Mouse (Mus musculus) MEL (cell line): Measurements from ENCODE around the gene Nrxn3. TPM values are rescaled to one million over a fixed set of nuclear protein-coding genes. Genes with fewer than 3 reads are reported as not detected.

ENCODE experiments used
- DNase-seq: peaks from one replicate; pipeline ENCODE4 v3.0.0; 2011; ENCODE audit warnings: low read depth, low spot score
- H3K27ac ChIP-seq: 2 replicates; pipeline ENCODE4 v1.5.1; 2012; ENCODE audit warnings: low read depth, mild to moderate bottlenecking, control low read depth, low read length, moderate library complexity; ENCODE audit not compliant: control insufficient read depth
- H3K27me3 ChIP-seq, 2 experiments: fragments of 150-350 bp in 1 of 2; sonication (generic) in 1 of 2; 2 replicates each; pipeline ENCODE4 v1.6.1; 2012; ENCODE audit warnings: low read length in 2 of 2, mild to moderate bottlenecking in 2 of 2, improper control_type of control experiment in 1 of 2, moderate library complexity in 1 of 2; ENCODE audit not compliant: insufficient read depth in 2 of 2, control insufficient read depth in 1 of 2
- H3K36me3 ChIP-seq, 2 experiments: 2 replicates each; pipeline ENCODE4 v1.6.1; 2012 to 2014; ENCODE audit warnings: low read length in 2 of 2, improper control_type of control experiment in 1 of 2, inconsistent platforms in 1 of 2, mild to moderate bottlenecking in 1 of 2; ENCODE audit not compliant: insufficient read depth in 2 of 2, control insufficient read depth in 1 of 2
- H3K4me1 ChIP-seq, 2 experiments: fragments of 150-350 bp in 1 of 2; sonication (generic) in 1 of 2; 2 replicates each; pipeline ENCODE4 v1.6.1; 2012; ENCODE audit warnings: low read length in 2 of 2, improper control_type of control experiment in 1 of 2, mild to moderate bottlenecking in 1 of 2; ENCODE audit not compliant: insufficient read depth in 2 of 2, control insufficient read depth in 1 of 2
- H3K4me3 ChIP-seq, 2 experiments: fragments of 150-350 bp in 1 of 2; sonication (generic) in 1 of 2; 2 replicates each; pipeline ENCODE4 v1.5.1; 2012; ENCODE audit warnings: low read depth in 2 of 2, low read length in 2 of 2, mild to moderate bottlenecking in 2 of 2, moderate library complexity in 2 of 2, control low read depth in 1 of 2, improper control_type of control experiment in 1 of 2; ENCODE audit not compliant: control insufficient read depth in 1 of 2, insufficient read depth in 1 of 2
- H3K79me2 ChIP-seq: 2 replicates; pipeline ENCODE4 v1.6.1; 2012; ENCODE audit warnings: mild to moderate bottlenecking, low read length, moderate library complexity; ENCODE audit not compliant: control insufficient read depth, poor library complexity, insufficient read depth
- H3K9ac ChIP-seq: 2 replicates; pipeline ENCODE4 v1.6.1; 2012; ENCODE audit warnings: low read depth, mild to moderate bottlenecking, control low read depth, low read length, moderate library complexity; ENCODE audit not compliant: control insufficient read depth, poor library complexity, severe bottlenecking
- H3K9me3 ChIP-seq: fragments of 150-350 bp; sonication (generic); replicated peaks from 2 replicates; pipeline ENCODE4 v1.6.1; 2012; ENCODE audit warnings: mild to moderate bottlenecking, low read length, improper control_type of control experiment, moderate library complexity; ENCODE audit not compliant: insufficient read depth
- BHLHE40 ChIP-seq: IDR thresholded peaks from 2 replicates; pipeline ENCODE4 v1.6.1; 2012; ENCODE audit warnings: low read depth, mild to moderate bottlenecking, inconsistent platforms, low read length, improper control_type of control experiment, borderline replicate concordance
- CHD2 ChIP-seq: IDR thresholded peaks from 2 replicates; pipeline ENCODE4 v1.6.1; 2011; ENCODE audit warnings: low read length, improper control_type of control experiment
- CTCF ChIP-seq, 3 experiments: IDR thresholded peaks in 2 of 3; conservative IDR thresholded peaks in 1 of 3; 2 replicates each; pipeline ENCODE4 v1.5.1; 2011 to 2012; ENCODE audit warnings: low read length in 3 of 3, low read depth in 2 of 3, mild to moderate bottlenecking in 2 of 3, improper control_type of control experiment in 1 of 3, inconsistent platforms in 1 of 3, mixed read lengths in 1 of 3, moderate library complexity in 1 of 3; ENCODE audit not compliant: control insufficient read depth in 1 of 3, insufficient read depth in 1 of 3, poor library complexity in 1 of 3, severe bottlenecking in 1 of 3
- E2F4 ChIP-seq: IDR thresholded peaks from 2 replicates; pipeline ENCODE4 v1.6.1; 2011; ENCODE audit warnings: low read depth, low read length, improper control_type of control experiment, borderline replicate concordance
- ELF1 ChIP-seq: IDR thresholded peaks from 2 replicates; pipeline ENCODE4 v1.6.1; 2014; ENCODE audit warnings: low read depth, mild to moderate bottlenecking, inconsistent platforms, low read length, improper control_type of control experiment, moderate library complexity
- EP300 ChIP-seq, 2 experiments: IDR thresholded peaks; 2 replicates each; pipeline ENCODE4 v1.6.1; 2011; ENCODE audit warnings: improper control_type of control experiment in 2 of 2, low read length in 2 of 2, low read depth in 1 of 2, mild to moderate bottlenecking in 1 of 2
- ETS1 ChIP-seq: IDR thresholded peaks from 2 replicates; pipeline ENCODE4 v1.6.1; 2012; ENCODE audit warnings: low read depth, mild to moderate bottlenecking, inconsistent platforms, low read length, improper control_type of control experiment, moderate library complexity
- GABPA ChIP-seq: IDR thresholded peaks from 2 replicates; pipeline ENCODE4 v1.6.1; 2012; ENCODE audit warnings: low read depth, mild to moderate bottlenecking, inconsistent platforms, low read length, improper control_type of control experiment, moderate library complexity
- MAX ChIP-seq: IDR thresholded peaks from 2 replicates; pipeline ENCODE4 v1.6.1; 2011; ENCODE audit warnings: low read length, improper control_type of control experiment
- MEF2A ChIP-seq: IDR thresholded peaks from 2 replicates; pipeline ENCODE4 v1.6.1; 2014; ENCODE audit warnings: low read depth, mild to moderate bottlenecking, inconsistent platforms, low read length, improper control_type of control experiment; ENCODE audit not compliant: poor library complexity, insufficient replicate concordance, severe bottlenecking; ENCODE audit errors: extremely low read depth
- MXI1 ChIP-seq: IDR thresholded peaks from 2 replicates; pipeline ENCODE4 v1.6.1; 2011; ENCODE audit warnings: mild to moderate bottlenecking, low read depth, low read length, improper control_type of control experiment
- NELFE ChIP-seq: IDR thresholded peaks from 2 replicates; pipeline ENCODE4 v1.6.1; 2011; ENCODE audit warnings: low read depth, low read length, improper control_type of control experiment
- NRF1 ChIP-seq: IDR thresholded peaks from 2 replicates; pipeline ENCODE4 v1.6.1; 2014; ENCODE audit warnings: low read depth, mild to moderate bottlenecking, inconsistent platforms, low read length, improper control_type of control experiment, moderate library complexity; ENCODE audit not compliant: poor library complexity, insufficient read depth, severe bottlenecking
- POLR2A ChIP-seq, 2 experiments: IDR thresholded peaks; 2 replicates each; pipeline ENCODE4 v1.6.1; 2011 to 2012; ENCODE audit warnings: low read length in 2 of 2, mild to moderate bottlenecking in 2 of 2, control low read depth in 1 of 2, improper control_type of control experiment in 1 of 2, low read depth in 1 of 2, moderate library complexity in 1 of 2; ENCODE audit not compliant: control insufficient read depth in 1 of 2, insufficient read depth in 1 of 2, poor library complexity in 1 of 2
- POLR2AphosphoS5 ChIP-seq: IDR thresholded peaks from 2 replicates; pipeline ENCODE4 v1.6.1; 2012; ENCODE audit warnings: low read depth, borderline replicate concordance, mild to moderate bottlenecking, inconsistent platforms, low read length, moderate library complexity, mixed read lengths
- RAD21 ChIP-seq: IDR thresholded peaks from 2 replicates; pipeline ENCODE4 v1.6.1; 2011; ENCODE audit warnings: mild to moderate bottlenecking, low read depth, low read length, improper control_type of control experiment
- RCOR1 ChIP-seq: IDR thresholded peaks from 2 replicates; pipeline ENCODE4 v1.6.1; 2012; ENCODE audit warnings: low read depth, mild to moderate bottlenecking, inconsistent platforms, low read length, improper control_type of control experiment
- SIN3A ChIP-seq: IDR thresholded peaks from 2 replicates; pipeline ENCODE4 v1.6.1; 2012; ENCODE audit warnings: low read length, improper control_type of control experiment, inconsistent platforms
- SMC3 ChIP-seq: IDR thresholded peaks from 2 replicates; pipeline ENCODE4 v1.6.1; 2011; ENCODE audit warnings: low read depth, low read length, improper control_type of control experiment
- TCF12 ChIP-seq: IDR thresholded peaks from 2 replicates; pipeline ENCODE4 v1.6.1; 2014; ENCODE audit warnings: low read depth, mild to moderate bottlenecking, inconsistent platforms, low read length, improper control_type of control experiment, moderate library complexity
- UBTF ChIP-seq: IDR thresholded peaks from 2 replicates; pipeline ENCODE4 v1.6.1; 2012; ENCODE audit warnings: low read depth, mild to moderate bottlenecking, inconsistent platforms, low read length, improper control_type of control experiment, moderate library complexity, borderline replicate concordance; ENCODE audit not compliant: insufficient read depth
- USF2 ChIP-seq, 2 experiments: IDR thresholded peaks; 2 replicates each; pipeline ENCODE4 v1.6.1; 2011 to 2012; ENCODE audit warnings: improper control_type of control experiment in 2 of 2, low read length in 2 of 2, borderline replicate concordance in 1 of 2, inconsistent platforms in 1 of 2, low read depth in 1 of 2, mild to moderate bottlenecking in 1 of 2; ENCODE audit not compliant: insufficient read depth in 1 of 2
- ZKSCAN1 ChIP-seq: IDR thresholded peaks from 2 replicates; pipeline ENCODE4 v1.6.1; 2012; ENCODE audit warnings: low read depth, mild to moderate bottlenecking, inconsistent platforms, low read length, improper control_type of control experiment, moderate library complexity
- ZMIZ1 ChIP-seq: IDR thresholded peaks from 2 replicates; pipeline ENCODE4 v1.6.1; 2012; ENCODE audit warnings: low read depth, mild to moderate bottlenecking, inconsistent platforms, low read length, improper control_type of control experiment, moderate library complexity
- ZNF384 ChIP-seq: IDR thresholded peaks from 2 replicates; pipeline ENCODE4 v1.6.1; 2012; ENCODE audit warnings: low read depth, mild to moderate bottlenecking, inconsistent platforms, low read length, improper control_type of control experiment
- polyA plus RNA-seq, 2 experiments: library from polyadenylated mRNA; stranded (reverse) in 1 of 2; unstranded in 1 of 2; fragments of >175 nt in 1 of 2; fragments of >200 nt in 1 of 2; gene quantifications; 2 replicates each; pipeline versions ENCODE4 v1.2.1 to v1.2.4; 2012; ENCODE audit warnings: low replicate concordance in 2 of 2, low read depth in 1 of 2; ENCODE audit not compliant: insufficient read length in 2 of 2, insufficient read depth in 1 of 2, missing spikeins in 1 of 2
- total RNA-seq: library from RNA; depleted of rRNA; stranded (reverse); fragments of 300-350 nt; gene quantifications from 2 replicates; pipeline ENCODE4 v1.2.3, GENCODE M21; 2012

Nrxn3 gene
- total and polyA plus RNA-seq, 3 experiments = not detected

DNA sequence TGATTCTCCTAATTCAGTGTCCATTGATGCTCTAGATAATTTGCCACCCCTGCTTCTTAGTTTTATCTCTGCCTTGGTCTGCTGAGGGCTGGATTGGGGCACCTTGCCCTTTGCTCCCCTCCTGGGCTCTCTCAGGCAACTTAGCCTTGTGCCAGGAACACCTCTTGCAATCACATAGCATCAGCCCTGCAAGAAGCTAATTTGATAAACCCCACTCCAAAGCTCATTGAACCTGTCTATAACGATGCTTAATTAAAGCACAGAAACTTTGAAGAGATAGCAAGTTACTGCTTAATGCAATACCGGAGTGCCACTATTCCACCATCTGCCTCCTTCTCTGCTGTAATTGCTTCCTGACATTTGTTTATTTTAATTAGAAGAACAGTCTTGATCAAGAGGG, 42.1 kb downstream of the Nrxn3 start:
- no peaks in the 10 kb centered on the region for H3K9me3 ChIP-seq
- H3K9ac ChIP-seq = no peak overlapping the region
- no peaks in the 10 kb centered on the region for H3K27me3 ChIP-seq
- H3K36me3 ChIP-seq = no peaks in the 10 kb centered on the region
- no peak for DNase-seq
- no peaks in the 10 kb centered on the region for H3K79me2 ChIP-seq
- H3K4me1 ChIP-seq = no peaks in the 10 kb centered on the region
- H3K4me3 ChIP-seq = no peak overlapping the region
- no peak overlapping the region for H3K27ac ChIP-seq
- TF ChIP-seq ZMIZ1 (no peak), CHD2 (no peak), TCF12 (no peak)

DNA sequence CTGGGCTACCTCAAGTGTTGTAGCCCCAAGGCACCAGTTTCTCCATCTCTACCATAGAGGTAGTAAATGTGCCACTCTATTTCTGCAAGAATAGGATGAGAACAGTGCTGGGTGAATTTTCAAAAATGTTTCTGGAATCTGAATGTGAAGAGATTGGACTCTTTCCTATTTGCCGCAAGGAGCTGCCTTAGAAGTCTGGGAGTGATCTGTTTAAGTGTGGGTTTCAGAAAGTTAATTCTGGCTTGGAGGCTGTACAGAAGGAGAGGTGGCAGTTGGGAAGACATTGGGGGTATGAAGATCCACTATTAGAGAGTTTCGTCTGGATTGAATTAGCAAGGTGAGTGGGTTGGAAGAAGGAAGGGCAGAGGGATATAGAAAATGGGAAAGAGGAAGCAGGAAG, 52.0 kb downstream of the Nrxn3 start:
- Histone ChIP-seq H3K27me3 (no peaks in the 10 kb centered on the region), H3K4me3 (no peak overlapping the region), H3K27ac (no peak overlapping the region), H3K79me2 (no peaks in the 10 kb centered on the region), H3K9ac (no peak overlapping the region), H3K36me3 (no peaks in the 10 kb centered on the region), H3K9me3 (no peaks in the 10 kb centered on the region), H3K4me1 (no peaks in the 10 kb centered on the region)
- no peak for DNase-seq
- TF ChIP-seq SIN3A = no peak
- no peak for TF ChIP-seq UBTF
- TF ChIP-seq CHD2 = no peak
- TF ChIP-seq E2F4 = no peak
- no peak for TF ChIP-seq NELFE
- TF ChIP-seq MAX = no peak
- no peak for TF ChIP-seq POLR2AphosphoS5
- TF ChIP-seq RCOR1 = no peak
- TF ChIP-seq CTCF (IDR thresholded peaks at IDR 0.05 in 2 of 3, conservative IDR thresholded peaks at IDR 0.05 in 1 of 3; ENCODE audit: control insufficient read depth in 1 of 3, insufficient read depth in 1 of 3, low read depth in 2 of 3, low read length in 3 of 3, poor library complexity in 1 of 3, severe bottlenecking in 1 of 3) = no peak
- TF ChIP-seq NRF1 = no peak
- TF ChIP-seq MEF2A = no peak

DNA sequence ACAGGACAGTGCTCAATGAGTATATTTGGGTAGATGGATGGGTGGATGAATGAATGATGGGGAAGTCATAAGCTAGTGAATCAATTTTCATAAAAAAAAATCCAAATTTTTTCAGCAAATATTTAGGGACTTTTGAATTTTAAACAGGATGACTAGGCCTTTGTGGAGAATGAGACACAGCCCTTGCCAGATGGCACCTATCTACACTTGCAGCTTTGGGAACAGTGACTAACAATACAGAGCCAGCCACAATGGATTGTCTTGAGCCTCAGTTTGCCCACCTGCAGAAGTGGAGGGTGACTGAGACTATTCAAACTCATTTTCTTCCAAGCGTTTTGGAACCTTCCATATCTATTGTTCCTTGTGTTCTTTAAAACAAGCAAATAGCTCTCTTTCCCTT, 55.4 kb downstream of the Nrxn3 start:
- Histone ChIP-seq H3K36me3 (no peaks in the 10 kb centered on the region), H3K9me3 (no peaks in the 10 kb centered on the region), H3K79me2 (no peaks in the 10 kb centered on the region), H3K4me1 (no peaks in the 10 kb centered on the region), H3K4me3 (no peak overlapping the region), H3K9ac (no peak overlapping the region), H3K27ac (no peak overlapping the region), H3K27me3 (no peaks in the 10 kb centered on the region)
- no peak for DNase-seq
- TF ChIP-seq ELF1 (no peak), NELFE (no peak), RAD21 (no peak), USF2 (IDR thresholded peaks at IDR 0.05; ENCODE audit: borderline replicate concordance in 1 of 2, insufficient read depth in 1 of 2, low read depth in 1 of 2, low read length in 2 of 2) (no peak), GABPA (no peak), RCOR1 (no peak), CTCF (IDR thresholded peaks at IDR 0.05 in 2 of 3, conservative IDR thresholded peaks at IDR 0.05 in 1 of 3; ENCODE audit: control insufficient read depth in 1 of 3, insufficient read depth in 1 of 3, low read depth in 2 of 3, low read length in 3 of 3, poor library complexity in 1 of 3, severe bottlenecking in 1 of 3) (no peak), ZMIZ1 (no peak), ZKSCAN1 (no peak), BHLHE40 (no peak), MXI1 (no peak), POLR2AphosphoS5 (no peak), EP300 (IDR thresholded peaks at IDR 0.05; ENCODE audit: low read depth in 1 of 2, low read length in 2 of 2) (no peak), ETS1 (no peak), SMC3 (no peak), ZNF384 (no peak), POLR2A (IDR thresholded peaks at IDR 0.05; ENCODE audit: control insufficient read depth in 1 of 2, insufficient read depth in 1 of 2, low read depth in 1 of 2, low read length in 2 of 2, poor library complexity in 1 of 2) (no peak)
